Mouse (Mus musculus) limb, embryonic 14.5 days (tissue): ENCODE data around the gene 0610030E20Rik. TPM values are rescaled to one million over a fixed set of nuclear protein-coding genes. Genes with fewer than 3 reads are reported as not detected.

ENCODE experiments used
- ATAC-seq: fragments of 200-750 bp; cut with Nextera tagmentation; 2 replicates; pipeline ENCODE4 v1.8.0; 2017; ENCODE audit warnings: low read depth, moderate number of reproducible peaks, moderate TSS enrichment; ENCODE audit not compliant: low FRiP score
- DNase-seq: peaks from one replicate; pipeline ENCODE4 v3.0.0-alpha.2; 2015; ENCODE audit warnings: low spot score
- H3K27ac ChIP-seq: fragments of 300-500 bp; sonication (generic); replicated peaks from 2 replicates; pipeline ENCODE4 v1.5.1; 2014; ENCODE audit warnings: low read depth, mild to moderate bottlenecking, low read length, moderate library complexity, mixed read lengths
- H3K27me3 ChIP-seq: fragments of 300-500 bp; sonication (generic); 2 replicates; pipeline ENCODE4 v1.6.1; 2014; ENCODE audit warnings: low read length, mixed read lengths; ENCODE audit not compliant: control insufficient read depth, insufficient read depth
- H3K36me3 ChIP-seq: fragments of 300-500 bp; sonication (generic); 2 replicates; pipeline ENCODE4 v1.6.1; 2014; ENCODE audit warnings: mild to moderate bottlenecking, low read length, moderate library complexity, mixed read lengths; ENCODE audit not compliant: control insufficient read depth, insufficient read depth
- H3K4me1 ChIP-seq: fragments of 300-500 bp; sonication (generic); 2 replicates; pipeline ENCODE4 v1.6.1; 2014; ENCODE audit warnings: antibody characterized with exemption, low read length, mixed read lengths; ENCODE audit not compliant: control insufficient read depth, insufficient read depth
- H3K4me2 ChIP-seq: fragments of 300-500 bp; sonication (generic); replicated peaks from 2 replicates; pipeline ENCODE4 v1.6.1; 2014; ENCODE audit warnings: low read depth, mild to moderate bottlenecking, low read length, moderate library complexity; ENCODE audit not compliant: severe bottlenecking
- H3K4me3 ChIP-seq: fragments of 300-500 bp; sonication (generic); replicated peaks from 2 replicates; pipeline ENCODE4 v1.5.1; 2014; ENCODE audit warnings: low read length
- H3K9ac ChIP-seq: fragments of 300-500 bp; sonication (generic); 2 replicates; pipeline ENCODE4 v1.6.1; 2014; ENCODE audit warnings: mild to moderate bottlenecking, low read depth, low read length, moderate library complexity; ENCODE audit not compliant: severe bottlenecking
- H3K9me3 ChIP-seq: fragments of 300-500 bp; sonication (generic); 2 replicates; pipeline ENCODE4 v1.6.1; 2016; ENCODE audit warnings: low read length; ENCODE audit not compliant: control insufficient read depth
- POLR2A ChIP-seq: fragments of 200-500 bp; IDR thresholded peaks from 2 replicates; pipeline ENCODE4 v1.8.0; 2012; ENCODE audit warnings: inconsistent platforms, mild to moderate bottlenecking, moderate library complexity, borderline replicate concordance; ENCODE audit not compliant: insufficient read depth, insufficient read length; ENCODE audit errors: extremely low read depth
- WGBS: fragments of 180-500 bp; shearing (Covaris S2); extraction: QIAGEN DNeasy Blood & Tissue Kit; methylation state at CpG from one replicate; pipeline ENCODE4 v1.1.7; 2014; 5-methylcytosine and 5-hydroxymethylcytosine counted together
- polyA plus RNA-seq, 2 experiments: library from polyadenylated mRNA; depleted of rRNA in 1 of 2; stranded (reverse) in 1 of 2; unstranded in 1 of 2; fragments of >200 nt; fragmentation: Nextera tagmentation in 1 of 2; extraction: Ambion mirVana in 1 of 2; gene quantifications; 2 replicates each; pipeline versions ENCODE4 v1.2.1 to v1.2.3; 2012 to 2014

Gene 0610030E20Rik
- polyA plus RNA-seq, 2 experiments = 23.0 to 30.6 TPM

DNA sequence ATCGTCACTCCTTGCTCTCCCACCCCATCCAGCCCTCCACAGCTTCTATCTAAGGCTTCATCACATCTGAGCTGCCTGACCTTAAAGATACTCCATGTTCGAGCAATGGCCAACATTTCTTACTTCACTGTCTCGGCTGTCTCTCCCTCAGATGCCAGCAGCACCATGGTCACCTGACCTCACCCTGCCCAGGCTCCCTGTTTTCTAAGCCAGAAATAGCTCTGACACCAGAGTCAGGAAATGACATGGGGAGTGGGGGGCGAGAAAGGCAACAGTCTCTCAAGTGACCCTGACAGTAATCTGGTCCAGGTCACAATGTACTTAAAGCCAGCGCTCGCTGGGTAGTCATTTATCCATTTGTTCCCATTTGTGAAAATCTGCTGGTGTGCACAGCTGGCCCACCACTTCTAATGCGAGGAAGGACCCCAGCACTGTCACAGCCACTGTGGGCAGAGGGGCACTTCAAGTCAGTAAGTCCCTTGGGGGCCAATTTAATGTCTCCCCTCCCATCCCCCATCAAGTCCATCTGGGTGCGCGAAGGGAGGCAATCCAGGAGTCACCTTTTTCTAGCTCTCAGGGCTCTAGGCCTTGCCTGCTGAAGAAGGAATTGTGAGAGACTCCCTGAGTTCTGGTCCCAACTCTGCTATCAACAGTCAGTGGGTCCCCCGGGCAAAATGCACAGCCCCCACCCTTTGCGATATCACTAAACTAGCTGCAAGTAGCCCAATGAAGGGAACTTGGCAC is 33.8 kb upstream of the 0610030E20Rik start:
- TF ChIP-seq POLR2A = no peak
- no peak overlapping the region for H3K9ac ChIP-seq
- ATAC-seq (no peak), DNase-seq (no peak)
- no peaks in the 10 kb centered on the region for H3K4me1 ChIP-seq
- WGBS = 91% methylated on average over 11 of the region's 11 CpGs
- H3K4me3 ChIP-seq = no peak overlapping the region
- no peaks in the 10 kb centered on the region for H3K9me3 ChIP-seq
- H3K27ac ChIP-seq = no peak overlapping the region
- H3K36me3 ChIP-seq = peaks cover 31% of the 10 kb centered on the region
- H3K27me3 ChIP-seq = no peaks in the 10 kb centered on the region
- no peak overlapping the region for H3K4me2 ChIP-seq

DNA sequence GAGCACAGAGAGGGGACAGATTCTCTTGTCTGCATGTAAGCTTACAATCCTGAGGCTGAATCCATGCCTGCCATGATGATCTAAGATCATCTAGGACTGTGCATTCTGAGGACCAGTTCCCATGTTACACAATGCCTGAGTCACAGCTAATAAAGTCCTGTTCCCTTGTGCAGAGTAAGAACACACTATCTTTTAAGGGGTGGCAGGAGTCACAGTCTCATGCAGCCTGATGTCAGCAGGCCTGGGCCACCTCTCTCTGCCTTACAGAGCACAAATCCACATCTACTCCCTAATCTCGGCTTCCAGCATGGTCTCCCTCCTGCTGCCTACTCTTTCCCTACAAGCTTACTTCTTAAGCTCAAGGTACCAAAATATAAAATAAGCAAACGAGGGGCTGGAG is 31.7 kb upstream of the 0610030E20Rik start:
- Histone ChIP-seq H3K4me3 (no peak overlapping the region), H3K4me2 (no peak overlapping the region), H3K9ac (no peak overlapping the region), H3K27me3 (no peaks in the 10 kb centered on the region), H3K36me3 (peaks cover 52% of the 10 kb centered on the region), H3K9me3 (no peaks in the 10 kb centered on the region), H3K27ac (no peak overlapping the region), H3K4me1 (no peaks in the 10 kb centered on the region)
- no peak for ATAC-seq
- 73% methylated on average over 2 of the region's 2 CpGs for WGBS
- no peak for TF ChIP-seq POLR2A
- DNase-seq = no peak

DNA sequence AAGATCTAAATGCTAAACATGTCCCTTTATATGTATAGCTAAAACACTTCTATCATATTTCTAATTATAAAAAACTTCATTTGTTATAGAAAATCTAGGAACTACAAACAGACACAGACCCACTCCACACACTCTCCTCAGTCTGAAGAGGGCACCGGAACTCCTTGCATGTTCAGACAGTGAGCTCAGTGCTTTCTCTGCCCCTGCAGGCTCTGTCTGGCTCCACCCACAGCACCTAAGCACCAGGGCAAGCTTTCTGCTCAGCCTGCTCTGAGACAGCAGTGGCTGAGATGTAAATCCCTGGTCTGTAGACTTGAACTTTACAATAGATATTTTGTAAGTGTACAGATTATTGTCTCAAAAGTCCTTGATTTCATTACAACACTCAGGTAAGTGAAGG is 31.1 kb upstream of the 0610030E20Rik start:
- no peaks in the 10 kb centered on the region for H3K4me1 ChIP-seq
- no peak overlapping the region for H3K4me3 ChIP-seq
- no peaks in the 10 kb centered on the region for H3K9me3 ChIP-seq
- H3K27me3 ChIP-seq = no peaks in the 10 kb centered on the region
- ATAC-seq = no peak
- H3K36me3 ChIP-seq = peaks cover 58% of the 10 kb centered on the region
- 70% methylated on average over 1 of the region's 1 CpGs for WGBS
- H3K9ac ChIP-seq = no peak overlapping the region
- H3K27ac ChIP-seq = no peak overlapping the region
- DNase-seq = no peak
- no peak for TF ChIP-seq POLR2A
- H3K4me2 ChIP-seq = no peak overlapping the region

DNA sequence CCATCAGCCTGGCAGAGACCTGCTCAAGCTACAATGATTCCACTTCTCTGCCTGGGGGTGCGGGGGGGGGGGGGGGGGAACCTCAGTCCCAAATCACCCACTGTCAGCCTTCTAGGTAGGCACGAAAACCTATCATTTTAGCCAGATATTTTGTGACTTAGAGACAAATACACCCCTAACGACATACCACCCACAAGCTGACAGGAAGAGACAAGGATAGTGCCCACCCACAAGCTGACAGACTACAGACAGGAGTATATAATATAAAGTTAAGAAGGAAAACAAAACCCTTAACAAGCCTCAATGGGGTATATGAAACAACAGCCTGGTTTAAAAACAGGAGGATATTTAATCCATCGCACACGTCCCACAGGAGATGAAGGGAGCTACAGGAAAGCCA is 28.7 kb upstream of the 0610030E20Rik start:
- H3K4me3 ChIP-seq = no peak overlapping the region
- no peaks in the 10 kb centered on the region for H3K9me3 ChIP-seq
- no peak overlapping the region for H3K4me2 ChIP-seq
- H3K4me1 ChIP-seq = no peaks in the 10 kb centered on the region
- no peak for TF ChIP-seq POLR2A
- H3K9ac ChIP-seq = no peak overlapping the region
- ATAC-seq (no peak), DNase-seq (no peak)
- H3K27ac ChIP-seq = no peak overlapping the region
- H3K27me3 ChIP-seq = no peaks in the 10 kb centered on the region
- WGBS = 87% methylated on average over 5 of the region's 5 CpGs
- H3K36me3 ChIP-seq = peaks cover 71% of the 10 kb centered on the region

DNA sequence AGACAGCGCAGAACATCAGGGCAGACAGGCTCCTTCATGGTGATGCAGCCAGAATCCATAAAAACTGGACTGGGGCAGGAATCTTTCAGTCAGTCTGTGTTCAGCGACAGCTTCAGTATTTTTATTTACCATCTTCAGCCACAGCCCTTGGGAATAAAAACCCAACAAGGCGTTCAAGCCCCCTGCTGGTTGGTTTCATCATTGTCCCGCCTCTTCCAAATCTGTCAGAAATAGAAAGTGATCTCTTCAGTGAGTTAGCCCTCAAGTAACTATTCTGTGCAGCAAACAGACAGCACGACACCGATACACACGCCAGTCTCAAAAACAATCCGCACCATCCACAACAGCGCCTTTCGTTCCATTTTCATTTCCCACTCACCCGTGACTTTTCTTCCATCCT is 28.1 kb upstream of the 0610030E20Rik start:
- H3K4me3 ChIP-seq = no peak overlapping the region
- H3K27ac ChIP-seq = no peak overlapping the region
- H3K9me3 ChIP-seq = no peaks in the 10 kb centered on the region
- no peak overlapping the region for H3K4me2 ChIP-seq
- H3K4me1 ChIP-seq = no peaks in the 10 kb centered on the region
- TF ChIP-seq POLR2A = no peak
- peak; percentile 56 for DNase-seq
- no peaks in the 10 kb centered on the region for H3K27me3 ChIP-seq
- 82% methylated on average over 11 of the region's 11 CpGs for WGBS
- peaks cover 75% of the 10 kb centered on the region for H3K36me3 ChIP-seq
- no peak overlapping the region for H3K9ac ChIP-seq
- no peak for ATAC-seq
